Mouse (Mus musculus): Measurements from ENCODE around the gene Gas6. TPM values are rescaled to one million over a fixed set of nuclear protein-coding genes. Genes with fewer than 3 reads are reported as not detected.

Gene Gas6
- polyA plus RNA-seq (2014; fragmentation: Nextera tagmentation; extraction: Ambion mirVana) = 12.0 and 18.7 TPM in 2 replicates

- Histone ChIP-seq H3K9ac (ENCODE audit: low read depth, low read length) (peak within 1 kb of the TSS; percentile 61), H3K36me3 (ENCODE audit: control insufficient read depth, insufficient read depth, low read length) (no peaks in the 10 kb centered on the region), H3K27me3 (ENCODE audit: control insufficient read depth, insufficient read depth, low read length) (peaks cover 32% of the 10 kb centered on the region), H3K4me3 (ENCODE audit: low read length) (peak within 1 kb of the TSS; percentile 58), H3K4me2 (replicated peaks; ENCODE audit: low read depth, low read length) (peak within 1 kb of the TSS; percentile 93), H3K9me3 (ENCODE audit: control insufficient read depth, low read length) (no peaks in the 10 kb centered on the region), H3K4me1 (ENCODE audit: control insufficient read depth, insufficient read depth, low read length) (peaks cover 8% of the 10 kb centered on the region), H3K27ac (ENCODE audit: low read depth, low read length) (no peak within 1 kb of the TSS)
- peak; percentile 68 for ATAC-seq (ENCODE audit: low FRiP score, low TSS enrichment)
- 2% methylated on average over 55 of the region's 64 CpGs for WGBS
Observed at GRCm38 (mm10) chr8:13493858-13494631, at the start of gene Gas6. Gas6 (minus strand) TSS chr8:13494490.

- H3K9me3 ChIP-seq (ENCODE audit: control insufficient read depth, low read length) = no peaks in the 10 kb centered on the region
- no peak overlapping the region for H3K9ac ChIP-seq (ENCODE audit: low read depth, low read length)
- no peak overlapping the region for H3K4me2 ChIP-seq (replicated peaks; ENCODE audit: low read depth, low read length)
- no peak for ATAC-seq (ENCODE audit: low FRiP score, low TSS enrichment)
- no peaks in the 10 kb centered on the region for H3K36me3 ChIP-seq (ENCODE audit: control insufficient read depth, insufficient read depth, low read length)
- H3K27ac ChIP-seq (ENCODE audit: low read depth, low read length) = no peak overlapping the region
- no peaks in the 10 kb centered on the region for H3K27me3 ChIP-seq (ENCODE audit: control insufficient read depth, insufficient read depth, low read length)
- H3K4me1 ChIP-seq (ENCODE audit: control insufficient read depth, insufficient read depth, low read length) = no peaks in the 10 kb centered on the region
- 74% methylated on average over 5 of the region's 5 CpGs for WGBS
- no peak overlapping the region for H3K4me3 ChIP-seq (ENCODE audit: low read length)
Observed at GRCm38 (mm10) chr8:13541526-13541925, 47.2 kb upstream of the Gas6 start.

GRCm38 (mm10) chr8:13540122-13540521 lies 45.8 kb upstream of the Gas6 start:
- Histone ChIP-seq H3K9me3 (ENCODE audit: control insufficient read depth, low read length) (no peaks in the 10 kb centered on the region), H3K27ac (ENCODE audit: low read depth, low read length) (no peak overlapping the region), H3K4me3 (ENCODE audit: low read length) (no peak overlapping the region), H3K36me3 (ENCODE audit: control insufficient read depth, insufficient read depth, low read length) (no peaks in the 10 kb centered on the region), H3K27me3 (ENCODE audit: control insufficient read depth, insufficient read depth, low read length) (no peaks in the 10 kb centered on the region), H3K4me2 (replicated peaks; ENCODE audit: low read depth, low read length) (no peak overlapping the region), H3K4me1 (ENCODE audit: control insufficient read depth, insufficient read depth, low read length) (no peaks in the 10 kb centered on the region), H3K9ac (ENCODE audit: low read depth, low read length) (no peak overlapping the region)
- no peak for ATAC-seq (ENCODE audit: low FRiP score, low TSS enrichment)
- 87% methylated on average over 5 of the region's 5 CpGs for WGBS

DNA sequence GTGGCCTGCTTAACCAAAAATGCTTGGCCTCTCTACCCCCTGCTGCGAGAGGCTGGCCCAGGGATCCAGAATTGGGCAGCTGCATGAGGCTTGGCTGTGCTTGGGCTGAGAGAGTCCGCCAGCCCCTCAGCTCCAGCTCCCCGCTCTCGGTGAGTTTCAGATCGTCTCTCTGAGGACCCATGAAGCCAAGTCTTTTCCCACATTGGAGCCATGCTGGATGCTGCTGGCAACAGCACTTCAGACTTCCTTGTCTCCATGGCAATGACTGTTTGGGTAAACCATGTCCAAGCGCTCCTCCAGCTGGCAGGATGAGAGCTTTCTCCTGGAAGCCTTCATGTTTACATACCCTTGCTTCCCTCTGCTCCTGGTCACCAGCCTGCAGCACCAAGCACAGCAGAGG lies 44.5 kb upstream of the Gas6 start:
- ATAC-seq (ENCODE audit: low FRiP score, low TSS enrichment) = no peak
- Histone ChIP-seq H3K36me3 (ENCODE audit: control insufficient read depth, insufficient read depth, low read length) (no peaks in the 10 kb centered on the region), H3K4me3 (ENCODE audit: low read length) (no peak overlapping the region), H3K9me3 (ENCODE audit: control insufficient read depth, low read length) (no peaks in the 10 kb centered on the region), H3K9ac (ENCODE audit: low read depth, low read length) (no peak overlapping the region), H3K4me2 (replicated peaks; ENCODE audit: low read depth, low read length) (no peak overlapping the region), H3K27me3 (ENCODE audit: control insufficient read depth, insufficient read depth, low read length) (no peaks in the 10 kb centered on the region), H3K4me1 (ENCODE audit: control insufficient read depth, insufficient read depth, low read length) (no peaks in the 10 kb centered on the region), H3K27ac (ENCODE audit: low read depth, low read length) (no peak overlapping the region)
- 72% methylated on average over 6 of the region's 6 CpGs for WGBS

- Histone ChIP-seq H3K9ac (ENCODE audit: low read depth, low read length) (no peak overlapping the region), H3K27ac (ENCODE audit: low read depth, low read length) (no peak overlapping the region), H3K36me3 (ENCODE audit: control insufficient read depth, insufficient read depth, low read length) (no peaks in the 10 kb centered on the region), H3K4me2 (replicated peaks; ENCODE audit: low read depth, low read length) (no peak overlapping the region), H3K4me3 (ENCODE audit: low read length) (no peak overlapping the region), H3K27me3 (ENCODE audit: control insufficient read depth, insufficient read depth, low read length) (no peaks in the 10 kb centered on the region), H3K4me1 (ENCODE audit: control insufficient read depth, insufficient read depth, low read length) (no peaks in the 10 kb centered on the region; the same call in 1 of the 2 replicates), H3K9me3 (ENCODE audit: control insufficient read depth, low read length) (no peaks in the 10 kb centered on the region)
- 49% methylated on average over 2 of the region's 2 CpGs for WGBS
- ATAC-seq (ENCODE audit: low FRiP score, low TSS enrichment) = no peak
Observed at GRCm38 (mm10) chr8:13537102-13537501, 42.8 kb upstream of the Gas6 start.

DNA sequence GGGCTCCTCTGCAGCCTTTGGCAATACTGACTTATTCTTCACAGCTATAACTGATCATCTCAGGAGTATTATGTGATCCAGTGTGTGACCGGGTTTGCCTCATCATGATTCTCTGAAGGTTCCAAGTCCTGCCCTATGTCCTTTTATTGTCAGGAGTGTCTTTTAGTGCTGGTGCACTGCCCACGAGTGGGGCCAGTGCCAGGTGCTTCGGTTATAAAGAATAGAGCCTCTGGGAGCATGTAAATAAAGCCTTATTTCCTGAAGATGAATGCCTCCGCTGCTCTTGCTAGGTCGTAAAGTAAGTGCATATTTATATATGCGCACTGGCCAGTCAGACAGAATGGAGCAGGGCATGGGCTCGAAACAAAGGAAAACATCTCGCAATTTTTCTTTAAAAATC lies 38.8 kb upstream of the Gas6 start:
- peaks cover 26% of the 10 kb centered on the region for H3K4me1 ChIP-seq (ENCODE audit: control insufficient read depth, insufficient read depth, low read length)
- 54% methylated on average over 8 of the region's 8 CpGs for WGBS
- no peak for ATAC-seq (ENCODE audit: low FRiP score, low TSS enrichment)
- H3K9ac ChIP-seq (ENCODE audit: low read depth, low read length) = no peak overlapping the region
- H3K4me2 ChIP-seq (replicated peaks; ENCODE audit: low read depth, low read length) = no peak overlapping the region
- H3K4me3 ChIP-seq (ENCODE audit: low read length) = no peak overlapping the region
- H3K27ac ChIP-seq (ENCODE audit: low read depth, low read length) = no peak overlapping the region
- no peaks in the 10 kb centered on the region for H3K9me3 ChIP-seq (ENCODE audit: control insufficient read depth, low read length)
- no peaks in the 10 kb centered on the region for H3K27me3 ChIP-seq (ENCODE audit: control insufficient read depth, insufficient read depth, low read length)
- no peaks in the 10 kb centered on the region for H3K36me3 ChIP-seq (ENCODE audit: control insufficient read depth, insufficient read depth, low read length)

DNA sequence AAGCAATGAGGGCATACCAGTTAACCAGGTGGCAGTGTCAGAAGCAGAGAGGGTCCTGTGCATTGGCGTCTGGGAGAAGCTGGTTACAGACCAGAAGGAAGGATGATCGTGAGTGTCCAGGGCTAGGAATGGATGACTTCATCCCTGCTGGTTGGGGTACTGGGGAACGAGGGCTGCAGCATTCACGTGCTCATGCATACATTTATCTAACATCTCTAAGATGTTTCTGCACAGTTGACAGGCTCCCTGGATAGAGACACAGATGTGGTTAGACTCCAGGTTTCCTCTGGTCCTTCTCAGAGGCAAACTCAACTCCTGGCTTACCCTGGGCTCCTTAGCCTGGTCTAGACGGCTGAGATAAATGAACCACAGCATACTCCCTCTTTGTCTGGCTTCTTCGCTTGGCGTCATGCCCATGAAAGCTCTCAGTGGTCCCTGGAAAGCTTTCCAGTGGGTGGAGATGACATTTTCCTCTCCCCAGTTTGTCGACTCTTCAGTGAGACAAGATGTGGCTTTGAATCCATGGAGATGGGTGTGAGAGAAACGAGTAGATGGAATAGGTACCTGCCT lies 37.4 kb upstream of the Gas6 start:
- Histone ChIP-seq H3K9ac (ENCODE audit: low read depth, low read length) (no peak overlapping the region), H3K36me3 (ENCODE audit: control insufficient read depth, insufficient read depth, low read length) (no peaks in the 10 kb centered on the region), H3K9me3 (ENCODE audit: control insufficient read depth, low read length) (no peaks in the 10 kb centered on the region), H3K4me1 (ENCODE audit: control insufficient read depth, insufficient read depth, low read length) (peaks cover 26% of the 10 kb centered on the region), H3K4me2 (replicated peaks; ENCODE audit: low read depth, low read length) (no peak overlapping the region), H3K4me3 (ENCODE audit: low read length) (no peak overlapping the region), H3K27me3 (ENCODE audit: control insufficient read depth, insufficient read depth, low read length) (no peaks in the 10 kb centered on the region), H3K27ac (ENCODE audit: low read depth, low read length) (peak overlapping the region; percentile 44)
- ATAC-seq (ENCODE audit: low FRiP score, low TSS enrichment) = no peak
- 56% methylated on average over 9 of the region's 9 CpGs for WGBS

DNA sequence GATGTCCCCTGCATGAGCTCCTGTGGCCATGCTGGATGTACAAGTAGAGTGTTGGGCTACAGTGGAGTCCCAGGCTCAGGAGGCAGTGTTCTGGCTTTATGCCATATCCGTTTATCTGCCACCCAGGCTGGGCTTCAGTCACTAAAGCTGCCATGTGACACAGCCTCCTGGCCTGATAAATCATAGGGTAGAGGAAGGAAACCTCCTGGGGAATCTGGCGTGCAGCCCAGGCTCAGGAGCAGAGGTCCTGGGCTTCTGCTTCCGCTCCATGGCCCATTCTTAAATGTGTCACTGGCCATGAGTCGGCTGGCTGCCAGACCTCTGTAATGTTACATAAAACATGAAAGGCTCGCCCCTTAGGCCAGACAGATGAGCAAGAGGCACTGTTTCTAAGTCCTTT lies 36.7 kb upstream of the Gas6 start:
- no peaks in the 10 kb centered on the region for H3K9me3 ChIP-seq (ENCODE audit: control insufficient read depth, low read length)
- H3K9ac ChIP-seq (ENCODE audit: low read depth, low read length) = no peak overlapping the region
- peaks cover 26% of the 10 kb centered on the region for H3K4me1 ChIP-seq (ENCODE audit: control insufficient read depth, insufficient read depth, low read length)
- no peaks in the 10 kb centered on the region for H3K27me3 ChIP-seq (ENCODE audit: control insufficient read depth, insufficient read depth, low read length)
- H3K27ac ChIP-seq (ENCODE audit: low read depth, low read length) = peak overlapping the region; percentile 57; the same call in 1 of the 2 replicates
- H3K4me2 ChIP-seq (replicated peaks; ENCODE audit: low read depth, low read length) = no peak overlapping the region
- ATAC-seq (ENCODE audit: low FRiP score, low TSS enrichment) = peak; percentile 85
- no peaks in the 10 kb centered on the region for H3K36me3 ChIP-seq (ENCODE audit: control insufficient read depth, insufficient read depth, low read length)
- no peak overlapping the region for H3K4me3 ChIP-seq (ENCODE audit: low read length)
- 29% methylated on average over 5 of the region's 5 CpGs for WGBS

DNA sequence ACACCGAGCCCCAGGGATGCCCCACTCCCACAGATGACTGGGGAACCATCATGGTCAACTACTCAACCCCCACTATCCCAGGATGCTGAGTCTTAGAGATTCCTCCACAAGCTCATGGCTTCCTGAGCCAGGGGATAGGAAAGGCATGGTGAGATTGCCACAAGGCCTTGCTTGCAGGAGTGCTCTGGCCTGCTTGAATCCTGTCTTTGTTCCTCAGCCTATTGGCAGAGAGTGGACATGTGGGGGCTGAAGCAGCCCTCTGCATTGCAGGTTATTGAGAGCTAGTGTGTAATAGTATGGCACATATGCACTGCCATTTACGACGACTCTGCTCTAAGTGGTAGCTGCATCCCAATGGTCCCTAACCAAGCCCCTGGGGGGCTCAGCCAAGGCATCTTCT lies 36.1 kb upstream of the Gas6 start:
- peak overlapping the region; percentile 57; the same call in 1 of the 2 replicates for H3K27ac ChIP-seq (ENCODE audit: low read depth, low read length)
- no peak overlapping the region for H3K9ac ChIP-seq (ENCODE audit: low read depth, low read length)
- WGBS = 78% methylated on average over 3 of the region's 3 CpGs
- no peaks in the 10 kb centered on the region for H3K36me3 ChIP-seq (ENCODE audit: control insufficient read depth, insufficient read depth, low read length)
- no peak overlapping the region for H3K4me2 ChIP-seq (replicated peaks; ENCODE audit: low read depth, low read length)
- H3K4me1 ChIP-seq (ENCODE audit: control insufficient read depth, insufficient read depth, low read length) = peaks cover 26% of the 10 kb centered on the region
- H3K9me3 ChIP-seq (ENCODE audit: control insufficient read depth, low read length) = no peaks in the 10 kb centered on the region
- peak; percentile 24; the same call in 1 of the 2 replicates for ATAC-seq (ENCODE audit: low FRiP score, low TSS enrichment)
- H3K27me3 ChIP-seq (ENCODE audit: control insufficient read depth, insufficient read depth, low read length) = no peaks in the 10 kb centered on the region
- H3K4me3 ChIP-seq (ENCODE audit: low read length) = no peak overlapping the region

All from kidney, embryonic 14.5 days (tissue).